Mouse (Mus musculus) adrenal gland, postnatal 14 days (tissue): ENCODE measurements around the gene Eif4enif1. TPM values are rescaled to one million over a fixed set of nuclear protein-coding genes. Genes with fewer than 3 reads are reported as not detected.
A peak's percentile ranks its signal among the peaks of the same experiment; 100 is the strongest.
"Not testable (repeated sequence)": the region's sequence is repeated elsewhere in the genome, so short reads cannot be mapped to it uniquely, and the experiment has no call there.

Experiments
- DNase-seq: peaks from one replicate; pipeline ENCODE4 v3.0.0; 2021; ENCODE audit warnings: mixed read lengths
- total RNA-seq: library from RNA; stranded (reverse); gene quantifications from 2 replicates; pipeline ENCODE4 v1.2.3, GENCODE M21; 2021

Eif4enif1 gene
- total RNA-seq, 1 experiment from 2014 or later = 57.0 TPM

- peak; percentile 73 for DNase-seq
Observed at GRCm38 (mm10) chr11:3181250-3181649, 20.9 kb upstream of the Eif4enif1 start.

GRCm38 (mm10) chr11:3181971-3182370, 20.2 kb upstream of the Eif4enif1 start:
- not testable (repeated sequence) for DNase-seq

GRCm38 (mm10) chr11:3182707-3183106, 19.5 kb upstream of the Eif4enif1 start:
- not testable (repeated sequence) for DNase-seq

- no peak for DNase-seq
Observed at GRCm38 (mm10) chr11:3193363-3193762, 8.8 kb upstream of the Eif4enif1 start, which contains the start of gene Sfi1. Sfi1 (minus strand) TSS chr11:3193463.

- DNase-seq = not testable (repeated sequence)
Observed at GRCm38 (mm10) chr11:3200636-3201035, 1.6 kb upstream of the Eif4enif1 start.

GRCm38 (mm10) chr11:3201326-3202230, 614 bp upstream of the Eif4enif1 start:
- peak; percentile 18 for DNase-seq

- DNase-seq = peak; percentile 75
Observed at GRCm38 (mm10) chr11:3202781-3203441, 719 bp downstream of the Eif4enif1 start.

GRCm38 (mm10) chr11:3203771-3204170, 1.6 kb downstream of the Eif4enif1 start:
- DNase-seq = no peak

- no peak for DNase-seq
Observed at GRCm38 (mm10) chr11:3205207-3205606, 3.0 kb downstream of the Eif4enif1 start.

GRCm38 (mm10) chr11:3206783-3207182, 4.6 kb downstream of the Eif4enif1 start:
- no peak for DNase-seq

- peak; percentile 14 for DNase-seq
Observed at GRCm38 (mm10) chr11:3212526-3212925, 10.3 kb downstream of the Eif4enif1 start.

- no peak for DNase-seq
Observed at GRCm38 (mm10) chr11:3223105-3223504, 20.9 kb downstream of the Eif4enif1 start.

- DNase-seq = no peak
Observed at GRCm38 (mm10) chr11:3227113-3227512, 24.9 kb downstream of the Eif4enif1 start.

- DNase-seq = no peak
Observed at GRCm38 (mm10) chr11:3232248-3232647, 30.1 kb downstream of the Eif4enif1 start.

GRCm38 (mm10) chr11:3233704-3234103, 31.5 kb downstream of the Eif4enif1 start:
- no peak for DNase-seq

GRCm38 (mm10) chr11:3235277-3235676, 33.1 kb downstream of the Eif4enif1 start:
- DNase-seq = no peak

- no peak for DNase-seq
Observed at GRCm38 (mm10) chr11:3242395-3242794, 40.2 kb downstream of the Eif4enif1 start.

GRCm38 (mm10) chr11:3243771-3244170, 41.6 kb downstream of the Eif4enif1 start:
- DNase-seq = no peak

- no peak for DNase-seq
Observed at GRCm38 (mm10) chr11:3247387-3247786, 45.2 kb downstream of the Eif4enif1 start.

- no peak for DNase-seq
Observed at GRCm38 (mm10) chr11:3259537-3259936, 57.3 kb downstream of the Eif4enif1 start.

- peak; percentile 50 for DNase-seq
Observed at GRCm38 (mm10) chr11:3265291-3266078, 63.3 kb downstream of the Eif4enif1 start.

GRCm38 (mm10) chr11:3266079-3266685, 64.0 kb downstream of the Eif4enif1 start, which contains the start of gene Drg1:
Drg1 (minus strand) TSS chr11:3266415.
- DNase-seq = peak; percentile 98
